Mouse (Mus musculus) yolk sac, embryonic 10.5 days (tissue): ENCODE results near the gene Fgfr2.

Experiments used
- DNase-seq: peaks from one replicate; pipeline ENCODE4 v3.0.0-alpha.2; 2017; ENCODE audit warnings: low spot score

The Fgfr2 gene

DNA sequence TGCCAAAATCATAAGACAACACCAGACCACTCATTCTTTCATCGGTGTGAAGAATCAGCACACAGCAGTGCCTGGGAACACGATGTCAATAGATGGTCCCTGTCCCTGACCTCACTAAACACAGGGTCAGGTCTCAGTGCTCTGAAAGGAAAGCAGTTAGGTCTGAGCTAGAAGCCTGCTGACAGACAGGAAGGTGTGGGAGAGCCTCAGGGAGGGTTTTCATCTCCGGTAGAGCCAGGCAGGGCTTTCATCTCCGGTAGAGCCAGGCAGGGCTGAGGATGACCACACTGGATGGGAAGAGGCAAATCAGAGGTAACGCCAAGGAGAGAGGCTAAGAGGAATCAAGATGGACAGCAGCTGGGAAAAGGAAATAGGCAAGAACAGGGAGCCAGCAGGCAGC, 758.6 kb downstream of the Fgfr2 start:
- DNase-seq: no peak

- no peak for DNase-seq
These were observed 762.8 kb downstream of the Fgfr2 start for GRCm38 (mm10) chr7:132360336-132360735.

- DNase-seq: no peak
These were observed 764.4 kb downstream of the Fgfr2 start for GRCm38 (mm10) chr7:132358709-132359108.

DNA sequence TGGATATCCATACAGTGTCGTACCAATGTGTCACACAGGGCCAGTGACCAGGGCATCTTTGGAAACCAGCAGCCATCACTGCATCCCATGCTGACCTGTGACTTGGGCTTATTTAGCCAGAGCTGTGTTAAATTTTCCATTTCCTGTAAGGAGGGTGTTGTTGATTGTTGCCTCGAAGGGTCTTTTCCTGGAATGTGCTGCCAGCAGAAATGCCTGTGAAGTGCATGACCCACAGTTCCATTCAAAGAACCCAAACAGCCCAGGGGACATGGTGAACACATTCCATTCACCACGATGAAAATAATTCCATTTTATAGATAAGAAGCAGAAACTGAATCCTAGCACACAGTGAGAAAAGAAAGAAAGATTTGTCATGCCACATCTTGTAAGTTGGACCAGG, 764.9 kb downstream of the Fgfr2 start:
- no peak for DNase-seq

DNA sequence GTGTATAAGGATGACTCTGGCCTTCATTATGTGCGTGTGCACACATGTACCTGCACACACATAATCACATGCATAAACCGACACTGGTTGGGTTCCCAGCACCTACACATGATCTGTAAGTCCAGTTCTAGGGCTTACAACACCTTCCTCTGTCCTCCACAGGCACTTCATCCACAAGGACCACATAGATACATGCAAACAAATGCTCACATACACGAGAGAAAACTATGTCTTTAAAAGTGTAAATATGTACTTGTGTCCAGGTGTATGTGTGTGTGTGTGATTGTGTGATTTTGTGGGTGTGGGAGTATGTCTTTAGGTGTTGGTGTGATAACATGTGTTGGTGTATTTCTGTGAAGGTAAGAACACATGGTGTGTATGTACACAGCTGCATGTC, 765.3 kb downstream of the Fgfr2 start:
- DNase-seq: no peak

DNA sequence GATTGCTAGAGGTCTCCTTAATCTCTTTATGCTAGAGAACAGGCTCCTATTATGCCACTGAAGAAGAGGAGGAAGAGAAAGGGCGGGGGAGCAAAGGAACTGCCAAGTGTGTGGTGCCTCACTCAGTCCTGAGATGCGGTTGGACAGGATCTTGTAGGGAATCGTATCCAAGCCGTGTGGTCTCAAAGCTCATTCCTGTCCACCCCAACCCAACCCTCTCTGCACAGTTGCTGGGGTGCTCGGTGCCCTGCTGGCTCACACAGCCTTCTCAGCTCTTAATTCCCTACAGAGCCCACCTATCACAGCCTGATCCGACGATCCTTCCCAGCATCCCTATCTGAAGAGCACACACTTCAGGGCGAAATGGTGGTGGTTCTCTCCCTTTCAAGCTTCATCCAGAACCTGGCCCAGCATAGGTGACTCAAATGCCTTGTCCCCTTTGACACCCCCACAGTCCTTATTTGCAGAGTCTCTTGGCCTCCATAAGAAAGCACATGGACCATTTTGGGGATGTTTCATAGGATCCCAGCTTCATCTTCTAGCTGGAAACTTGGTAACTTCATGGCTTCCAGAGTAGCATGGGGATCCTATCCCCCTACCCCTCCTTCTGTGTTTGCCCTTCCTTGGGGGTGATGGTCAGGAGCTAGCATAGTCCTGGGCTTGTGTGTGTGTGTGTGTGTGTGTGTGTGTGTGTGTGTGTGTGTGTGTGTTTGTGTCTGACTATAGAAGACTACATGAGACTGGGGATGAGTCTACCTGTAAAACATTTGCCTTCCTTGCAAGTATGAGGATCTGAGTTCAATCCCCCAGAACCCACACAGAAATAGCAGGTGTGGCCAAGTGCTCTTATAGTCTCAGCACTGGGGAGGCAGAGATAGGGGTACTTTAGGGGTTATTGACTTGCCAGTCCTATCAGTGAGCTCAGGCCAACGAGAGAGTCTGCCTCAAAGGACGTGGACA, 766.0 kb downstream of the Fgfr2 start:
- DNase-seq: no peak

GRCm38 (mm10) chr7:132356185-132356584, 767.0 kb downstream of the Fgfr2 start:
- no peak for DNase-seq

DNA sequence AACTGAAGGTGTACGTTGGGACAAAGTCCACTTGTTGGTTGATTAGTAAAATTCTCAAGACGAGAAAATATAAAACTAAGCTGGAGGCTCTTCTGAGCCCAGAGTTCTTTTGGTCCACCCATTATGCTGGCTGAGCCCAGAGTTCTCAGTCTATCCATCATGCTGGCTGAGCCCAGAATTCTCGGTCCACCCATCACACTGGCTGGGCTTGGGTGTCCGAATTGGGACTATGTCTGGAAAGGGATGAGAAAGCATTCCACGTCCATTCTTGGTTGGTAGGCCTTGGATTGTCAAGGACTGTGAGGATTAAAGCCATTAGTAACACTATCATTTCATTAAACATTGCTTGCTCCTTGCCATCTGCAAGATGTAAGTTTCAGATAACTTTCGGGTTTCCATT, 767.4 kb downstream of the Fgfr2 start:
- DNase-seq: no peak

DNA sequence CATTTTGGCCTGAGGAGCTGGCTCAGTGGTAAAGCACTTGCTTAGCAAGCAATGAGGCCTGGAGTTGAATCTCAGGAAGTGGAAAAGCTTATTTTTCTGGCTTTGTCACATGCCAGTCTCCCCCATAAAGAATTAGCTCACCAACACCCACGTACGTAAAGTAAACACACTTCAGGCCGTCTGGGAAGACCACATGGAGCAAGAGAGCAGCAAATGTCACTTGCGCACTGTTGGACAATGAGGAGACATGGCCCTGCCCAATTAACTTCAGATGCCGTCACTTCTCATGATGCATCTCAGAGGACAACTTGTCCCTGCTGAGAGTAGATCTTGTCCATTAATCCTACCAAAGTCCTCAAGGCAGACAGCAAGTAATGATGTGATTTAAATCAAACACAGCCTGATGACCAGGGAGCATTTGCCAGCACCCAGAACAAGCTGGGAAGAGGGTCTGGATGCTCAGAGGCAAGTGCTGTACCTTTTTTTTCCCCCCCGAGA, 774.0 kb downstream of the Fgfr2 start:
- DNase-seq: no peak

DNA sequence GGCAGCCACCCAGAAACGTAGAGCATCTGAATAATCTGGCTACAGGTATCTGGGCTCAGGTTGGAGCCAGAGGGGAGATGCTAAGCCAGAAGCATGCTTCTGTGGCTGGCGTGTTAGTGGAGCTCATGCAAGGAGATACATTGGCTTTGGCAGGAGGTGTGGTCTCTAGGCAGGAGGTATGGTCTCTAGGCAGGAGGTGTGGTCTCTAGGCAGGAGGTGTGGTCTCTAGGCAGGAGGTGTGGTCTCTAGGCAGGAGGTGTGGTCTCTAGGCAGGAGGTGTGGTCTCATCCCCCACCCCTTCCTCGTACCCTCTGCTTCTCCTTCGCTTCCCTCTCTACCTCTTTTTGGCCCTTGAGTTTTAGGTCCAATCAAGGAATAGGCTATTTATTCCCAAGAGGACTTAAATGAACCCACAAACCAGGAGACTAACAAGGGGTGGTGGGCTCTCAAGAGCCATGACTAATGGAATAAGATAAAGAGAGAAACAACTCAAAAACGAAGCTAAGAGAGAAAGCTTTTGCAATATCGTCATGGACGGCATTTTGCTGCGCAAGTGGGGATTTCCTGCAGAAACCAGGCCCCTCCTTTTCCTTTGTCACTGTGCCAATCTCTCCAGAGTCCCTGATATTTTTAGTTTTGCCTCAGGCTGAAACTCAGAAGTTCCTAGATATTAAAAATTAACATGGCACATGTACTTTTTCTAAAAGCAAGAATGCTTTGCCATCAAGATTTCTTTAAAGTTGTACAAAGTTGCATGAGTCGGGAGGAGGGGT, 775.7 kb downstream of the Fgfr2 start:
- no peak for DNase-seq

DNA sequence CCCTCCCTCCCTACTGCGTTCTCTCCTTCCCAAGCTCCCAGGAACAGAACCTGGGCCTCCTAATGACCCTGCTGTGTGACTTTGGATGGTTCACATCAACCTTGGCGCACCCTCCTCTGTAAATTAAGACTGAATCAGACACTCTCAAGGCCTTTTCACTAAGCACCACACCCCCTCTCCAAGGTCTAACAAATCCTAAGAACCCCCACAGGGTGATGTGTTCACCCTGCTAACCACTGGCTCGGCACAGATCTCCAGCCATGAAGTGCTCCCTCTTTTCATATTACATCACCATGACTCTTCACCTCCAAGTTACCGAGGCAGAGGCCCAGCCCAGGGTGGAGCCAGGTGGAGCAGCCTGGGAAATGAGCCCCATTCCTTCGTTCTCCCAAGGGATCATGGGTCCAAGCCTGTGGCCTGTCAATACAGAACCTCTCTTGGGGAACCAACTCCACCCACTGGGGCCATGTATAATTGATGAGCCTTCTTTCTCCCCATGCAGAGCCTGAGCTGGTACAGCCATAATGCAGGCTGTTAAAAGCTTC, 777.6 kb downstream of the Fgfr2 start:
- DNase-seq: no peak

- DNase-seq: peak; percentile 50
These were observed 778.5 kb downstream of the Fgfr2 start for GRCm38 (mm10) chr7:132344606-132345005.

GRCm38 (mm10) chr7:132343900-132344299, 779.2 kb downstream of the Fgfr2 start:
- no peak for DNase-seq

DNA sequence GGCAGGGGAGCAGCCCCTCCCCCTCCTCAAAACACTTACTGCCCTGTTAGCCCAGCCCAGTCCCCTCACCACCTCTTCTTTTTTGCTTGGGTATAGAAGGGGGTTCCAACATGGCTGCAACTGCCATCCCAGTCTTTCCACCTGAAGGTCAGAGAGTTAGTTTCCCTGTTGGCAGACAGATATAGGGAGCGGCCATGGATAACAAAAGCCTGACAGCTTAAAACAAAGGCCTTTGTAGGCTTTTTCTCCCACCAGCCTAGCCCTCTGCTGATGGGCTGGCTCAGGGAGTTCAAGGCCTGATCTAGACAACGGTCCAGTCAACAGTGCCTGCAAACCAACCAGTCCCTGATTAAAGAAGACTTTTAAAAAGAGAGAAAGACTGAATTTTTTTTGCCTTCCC, 780.0 kb downstream of the Fgfr2 start:
- DNase-seq: no peak

DNA sequence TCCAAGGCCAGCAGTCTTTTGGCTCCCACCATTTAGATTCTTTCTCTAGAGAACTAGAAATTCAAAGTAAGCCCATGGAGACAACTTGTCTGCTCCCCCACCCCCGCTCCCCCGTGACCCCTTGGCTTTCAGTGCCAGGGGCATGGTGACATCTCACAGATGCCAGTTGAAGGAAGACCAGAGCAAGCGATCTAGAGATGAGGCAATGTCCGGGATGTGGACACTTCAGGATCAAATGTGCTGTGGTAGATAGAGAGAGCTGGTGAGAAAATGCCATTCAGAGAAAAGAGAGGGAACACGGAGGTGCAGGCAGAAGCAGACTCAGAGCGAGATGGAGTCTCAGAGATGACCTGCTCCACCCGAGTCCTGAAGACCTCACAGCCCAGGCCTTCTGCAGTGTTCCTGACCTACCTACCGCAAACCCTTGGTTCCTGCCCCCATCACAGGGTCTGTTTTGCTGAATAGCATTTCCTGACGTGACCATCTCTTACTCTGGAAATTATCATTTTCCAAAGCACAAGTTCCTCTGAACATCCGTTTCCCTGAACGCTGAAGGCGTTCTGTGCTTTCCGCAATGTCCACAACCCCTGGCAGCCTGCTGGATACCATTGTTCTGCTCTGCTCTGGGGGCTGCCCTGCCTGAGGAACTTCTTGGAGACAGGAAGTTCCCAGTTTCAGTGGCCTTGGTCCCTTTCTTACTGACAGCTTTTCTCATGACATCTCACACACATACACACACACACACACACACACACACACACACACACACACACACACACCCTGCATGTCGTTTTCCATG, 783.9 kb downstream of the Fgfr2 start:
- DNase-seq: no peak

- no peak for DNase-seq
These were observed 784.8 kb downstream of the Fgfr2 start for GRCm38 (mm10) chr7:132338350-132338749.

DNA sequence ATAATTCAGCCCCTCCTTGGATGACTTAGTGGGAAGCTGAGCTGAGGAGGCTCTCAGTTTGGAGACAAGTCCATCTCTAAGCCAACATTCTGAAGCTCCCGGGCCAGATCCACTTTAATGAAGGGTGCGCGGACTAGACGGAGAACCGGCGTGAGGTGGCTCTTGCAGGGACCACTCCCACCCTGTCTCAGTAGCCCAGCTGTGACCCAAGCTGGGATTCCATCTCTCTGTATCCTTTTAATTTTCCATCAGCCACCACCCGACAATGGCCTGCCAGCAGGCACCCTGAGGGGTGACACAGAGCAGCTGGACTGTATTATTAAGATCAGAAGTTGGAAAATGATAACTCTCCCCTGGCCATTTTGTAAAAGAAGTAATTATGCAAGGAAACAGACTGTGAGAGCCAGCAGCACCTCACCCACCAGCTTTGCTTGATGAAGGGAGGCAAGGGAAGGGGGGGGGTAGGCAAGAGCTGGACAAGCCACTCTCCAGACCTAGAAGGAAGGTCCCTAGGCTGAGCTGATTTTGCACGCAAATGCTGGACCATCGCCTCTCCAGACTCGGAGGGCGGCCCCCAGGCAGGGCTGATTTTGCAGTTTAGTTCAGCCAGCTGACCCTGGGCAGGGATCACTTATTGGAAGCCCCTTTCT, 785.8 kb downstream of the Fgfr2 start:
- no peak for DNase-seq

DNA sequence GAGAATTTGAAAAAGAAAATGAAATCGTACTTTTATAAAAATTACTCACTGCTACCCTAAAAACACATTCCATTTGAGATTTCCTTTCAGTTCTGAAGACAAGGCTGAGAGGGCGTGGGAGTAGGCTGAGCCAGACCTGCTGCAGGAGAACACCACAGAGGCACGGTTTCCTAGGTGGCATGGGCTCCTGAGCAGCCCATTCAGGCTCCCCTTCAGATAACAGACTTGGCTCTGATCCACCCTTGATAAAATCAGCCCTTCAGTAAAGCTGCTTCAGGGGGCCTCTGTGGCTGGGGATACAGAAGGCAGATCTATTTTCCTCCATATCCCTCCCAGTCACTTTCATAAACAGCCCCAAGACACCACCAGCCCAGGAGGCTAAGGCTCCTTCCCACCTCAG, 786.4 kb downstream of the Fgfr2 start:
- no peak for DNase-seq

DNA sequence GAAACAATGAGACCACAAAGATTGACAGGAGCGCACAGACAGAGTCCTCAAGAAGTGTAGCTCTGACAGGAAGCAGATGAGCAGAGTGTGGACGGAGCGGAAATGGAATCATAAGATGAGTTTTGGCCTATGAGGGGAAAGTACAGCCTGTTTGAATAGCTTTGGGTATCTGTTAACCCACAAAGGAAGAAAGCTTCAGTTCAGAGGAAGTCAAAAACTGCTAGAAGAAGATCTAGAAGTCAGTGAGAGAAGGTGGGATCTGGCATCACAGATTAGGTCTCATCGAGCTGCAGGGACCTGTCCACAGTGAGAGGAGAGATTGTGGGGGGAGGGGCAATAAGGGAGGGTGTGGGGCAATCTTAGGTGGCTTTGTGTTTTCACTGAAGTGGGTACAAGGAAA, 787.8 kb downstream of the Fgfr2 start:
- DNase-seq: no peak

GRCm38 (mm10) chr7:132333078-132333477, 790.1 kb downstream of the Fgfr2 start:
- DNase-seq: no peak

DNA sequence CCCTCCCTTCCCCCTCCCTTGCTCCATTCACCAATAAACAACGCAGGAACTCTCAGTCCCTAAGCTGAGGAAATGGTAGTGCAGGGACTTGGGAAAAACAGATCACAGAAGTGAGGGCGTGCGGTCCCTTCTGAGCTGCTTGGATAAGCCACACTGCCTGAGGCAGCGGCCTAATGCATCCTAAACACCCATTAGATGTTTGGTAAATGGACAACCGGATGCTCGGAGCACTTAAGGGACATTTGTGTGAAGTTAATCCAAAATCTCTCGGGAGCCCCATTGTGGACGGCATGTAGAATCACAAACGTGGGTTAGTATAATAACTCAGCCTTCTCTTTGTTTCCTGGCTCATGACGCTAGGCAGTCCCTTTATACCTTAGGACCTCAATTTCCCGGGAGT, 791.0 kb downstream of the Fgfr2 start:
- DNase-seq: no peak
